Mouse (Mus musculus) lung, postnatal 36 days (tissue): Measurements from ENCODE around the gene Tacc3.

ENCODE experiments used
- DNase-seq: peaks from one replicate; pipeline ENCODE4 v3.0.0; 2022; ENCODE audit warnings: mixed read lengths

Tacc3 gene

GRCm38 (mm10) chr5:33723641-33724465 is 65.9 kb downstream of the Tacc3 start:
- no peak for DNase-seq

GRCm38 (mm10) chr5:33726081-33726647 is 68.2 kb downstream of the Tacc3 start:
- DNase-seq, result peak; percentile 69

DNA sequence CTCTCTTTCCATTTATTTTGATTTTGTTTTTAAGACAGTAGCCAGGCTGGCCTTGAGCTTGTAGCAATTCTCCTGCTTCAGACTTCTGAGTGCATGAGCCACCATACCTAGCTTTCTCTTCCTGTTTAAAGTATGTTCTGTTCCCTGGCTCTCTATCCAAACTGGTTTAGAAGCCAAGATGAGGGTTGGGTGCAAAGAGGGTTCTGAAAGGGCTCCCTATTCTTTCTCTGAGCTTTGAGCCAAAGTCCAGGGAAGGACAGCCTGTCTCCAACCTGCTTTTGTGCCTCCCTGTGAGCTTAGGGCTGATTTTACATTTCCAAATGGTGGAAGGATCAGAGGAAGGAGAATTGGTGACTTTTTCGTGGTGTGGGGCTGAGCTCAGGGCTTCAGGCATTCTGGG is 69.0 kb downstream of the Tacc3 start:
- no peak for DNase-seq
